13 mouse cellular contexts compared by ENCODE assay signal in the genomic region with DNA sequence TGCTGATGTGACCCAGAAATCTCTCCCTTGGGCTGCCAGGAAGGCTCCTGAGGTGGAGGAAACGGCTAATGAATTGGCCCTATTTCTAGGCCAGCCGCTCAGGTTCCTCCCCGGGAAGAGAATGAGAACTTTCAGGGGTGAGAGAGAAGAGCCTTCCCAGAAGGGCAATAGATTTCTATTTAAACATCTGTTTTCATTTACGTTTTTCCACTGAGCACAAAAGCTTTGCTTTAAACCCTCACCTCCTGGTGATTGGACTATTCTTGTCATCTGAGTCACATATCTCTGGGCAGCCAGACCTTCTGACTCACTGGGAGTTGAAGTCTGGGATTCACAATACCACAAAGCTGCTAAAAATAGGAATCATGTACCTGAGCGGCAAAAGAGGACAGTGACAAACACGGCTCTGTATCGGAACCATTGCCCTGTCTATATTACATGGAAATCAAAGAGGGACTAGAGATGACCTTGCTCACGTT.
A peak's percentile ranks its signal among the peaks of the same experiment; 100 is the strongest.
DNase-seq lines count a peak whose midpoint lies in the region; ATAC-seq and TF ChIP-seq lines count a peak whose summit lies in the region.
"Had no signal": no experiment of that assay in that cellular context is flagged by ENCODE, and none has a peak within 500 bp of the region (broad histone marks: within the 10 kb centered on the region; RNA-seq: fewer than 3 reads in every experiment).

No protein-coding gene starts in this region.

- no peak overlapping the region for H3K4me2 ChIP-seq in midbrain, embryonic 15.5 days
- H3K4me2 ChIP-seq: embryonic facial prominence, embryonic 13.5 days; intestine, embryonic 15.5 days; limb, embryonic 13.5 days; stomach, embryonic 15.5 days had no signal

- no peak for TF ChIP-seq CTCF in left cerebral cortex, adult 2 months (IDR thresholded peaks at IDR 0.05)
- no peak for TF ChIP-seq CTCF in olfactory bulb, adult 2 months (IDR thresholded peaks at IDR 0.05; ENCODE audit: insufficient read depth, low read depth, low read length)

- H3K27ac ChIP-seq in left cerebral cortex, adult 2 months: peak overlapping the region; percentile 77
- peak overlapping the region; percentile 90 for H3K27ac ChIP-seq in olfactory bulb, adult 2 months (ENCODE audit: insufficient read depth, low read depth, low read length)
- H3K27ac ChIP-seq in midbrain, embryonic 15.5 days: no peak overlapping the region
- H3K27ac ChIP-seq: embryonic facial prominence, embryonic 13.5 days; intestine, embryonic 15.5 days; limb, embryonic 13.5 days; stomach, embryonic 15.5 days had no signal

- no peak overlapping the region for H3K4me3 ChIP-seq in left cerebral cortex, adult 2 months
- H3K4me3 ChIP-seq in olfactory bulb, adult 2 months (ENCODE audit: insufficient read depth, low read depth, low read length): no peak overlapping the region
- H3K4me3 ChIP-seq in midbrain, embryonic 15.5 days: no peak overlapping the region
- H3K4me3 ChIP-seq: embryonic facial prominence, embryonic 13.5 days; intestine, embryonic 15.5 days; limb, embryonic 13.5 days; stomach, embryonic 15.5 days had no signal

- H3K4me1 ChIP-seq in olfactory bulb, adult 2 months (ENCODE audit: control insufficient read depth, insufficient read depth, low read length): peaks cover 9% of the 10 kb centered on the region
- 0 out of 2 replicates have a peak, but pooled peaks cover 8% of the 10 kb centered on the region for H3K4me1 ChIP-seq in midbrain, embryonic 15.5 days
- H3K4me1 ChIP-seq: intestine, embryonic 15.5 days; stomach, embryonic 15.5 days had no signal

- no peak overlapping the region for H3K9ac ChIP-seq in midbrain, embryonic 15.5 days
- H3K9ac ChIP-seq: embryonic facial prominence, embryonic 13.5 days; intestine, embryonic 15.5 days; limb, embryonic 13.5 days; stomach, embryonic 15.5 days had no signal

- 37% methylated on average over 8 of the region's 8 CpGs for WGBS in olfactory bulb, adult 2 months
- 72% methylated on average over 8 of the region's 8 CpGs for WGBS in midbrain, embryonic 15.5 days

- H3K27me3 ChIP-seq in midbrain, embryonic 15.5 days (replicated peaks): no peaks in the 10 kb centered on the region
- H3K27me3 ChIP-seq: embryonic facial prominence, embryonic 13.5 days; intestine, embryonic 15.5 days; limb, embryonic 13.5 days; stomach, embryonic 15.5 days had no signal

- ATAC-seq in cerebellum, adult (ENCODE audit: insufficient number of reproducible peaks, low FRiP score, low TSS enrichment): peak; percentile 87
- ATAC-seq in midbrain, embryonic 15.5 days (replicated peaks): no peak
- ATAC-seq: intestine, embryonic 15.5 days had no signal

- intact Hi-C loops in left cerebral cortex, adult 2 months (cut with DNase I): no loop called here
- intact Hi-C loops in left cerebral cortex, postnatal 4 days (cut with DNase I): no loop called here

- TF ChIP-seq POLR2A in olfactory bulb, adult 2 months (IDR thresholded peaks at IDR 0.05; ENCODE audit: insufficient read depth, low read depth, low read length): no peak

- H3K36me3 ChIP-seq in midbrain, embryonic 15.5 days (replicated peaks): no peaks in the 10 kb centered on the region
- H3K36me3 ChIP-seq: embryonic facial prominence, embryonic 13.5 days; intestine, embryonic 15.5 days; limb, embryonic 13.5 days; stomach, embryonic 15.5 days had no signal

- no peaks in the 10 kb centered on the region for H3K9me3 ChIP-seq in midbrain, embryonic 15.5 days
- H3K9me3 ChIP-seq: embryonic facial prominence, embryonic 13.5 days; intestine, embryonic 15.5 days; limb, embryonic 13.5 days; stomach, embryonic 15.5 days had no signal

- DNase-seq in cerebellum, postnatal 10 days: no peak
- no peak for DNase-seq in left cerebral cortex, adult 2 months (ENCODE audit: extremely low spot score in 1 of 2, low spot score in 2 of 2)
- DNase-seq in left cerebral cortex, postnatal 4 days: no peak
- peak; percentile 9 for DNase-seq in embryo, embryonic 11.5 days (ENCODE audit: low read depth, low spot score)
- DNase-seq in kidney, adult 9 months: no peak
- DNase-seq: lung, postnatal 10 days had no signal
